Mouse (Mus musculus) liver, adult 2 months (tissue): ENCODE measurements around the gene Mettl26. TPM values are rescaled to one million over a fixed set of nuclear protein-coding genes. Genes with fewer than 3 reads are reported as not detected.
A peak's percentile ranks its signal among the peaks of the same experiment; 100 is the strongest.

Source experiments
- DNase-seq: peaks from one replicate; pipeline ENCODE4 v3.0.0-alpha.2; 2011; ENCODE audit warnings: low read depth, low spot score; ENCODE audit errors: extremely low read depth
- H3K27ac ChIP-seq: fragments of 200-500 bp; replicated peaks from 2 replicates; pipeline ENCODE4 v1.5.1; 2012; ENCODE audit warnings: low read depth, mild to moderate bottlenecking, control low read depth, inconsistent platforms, low read length; ENCODE audit not compliant: insufficient read depth
- H3K27me3 ChIP-seq: fragments of 200-500 bp; 2 replicates; pipeline ENCODE4 v1.6.1; 2012; ENCODE audit warnings: mild to moderate bottlenecking, moderate library complexity, low read length, inconsistent platforms; ENCODE audit not compliant: control insufficient read depth, insufficient read depth
- H3K36me3 ChIP-seq: fragments of 200-500 bp; 2 replicates; pipeline ENCODE4 v1.6.1; 2012; ENCODE audit warnings: low read length, inconsistent platforms; ENCODE audit not compliant: control insufficient read depth, insufficient read depth
- H3K4me1 ChIP-seq: fragments of 200-500 bp; 2 replicates; pipeline ENCODE4 v1.6.1; 2011; ENCODE audit warnings: low read length; ENCODE audit not compliant: control insufficient read depth, insufficient read depth
- H3K4me3 ChIP-seq: fragments of 200-500 bp; 2 replicates; pipeline ENCODE4 v1.5.1; 2011; ENCODE audit warnings: low read depth, mild to moderate bottlenecking, control low read depth, low read length, moderate library complexity; ENCODE audit not compliant: insufficient read depth
- H3K79me2 ChIP-seq: fragments of 200-500 bp; 2 replicates; pipeline ENCODE4 v1.6.1; 2012; ENCODE audit warnings: inconsistent platforms, mild to moderate bottlenecking, low read length, moderate library complexity; ENCODE audit not compliant: control insufficient read depth, insufficient read depth
- H3K9ac ChIP-seq: fragments of 200-500 bp; 2 replicates; pipeline ENCODE4 v1.6.1; 2012; ENCODE audit warnings: low read depth, mild to moderate bottlenecking, control low read depth, inconsistent platforms, low read length
- CTCF ChIP-seq: fragments of 200-500 bp; IDR thresholded peaks from 2 replicates; pipeline ENCODE4 v1.5.1; 2011; ENCODE audit warnings: low read depth, low read length, control low read depth
- POLR2A ChIP-seq: fragments of 200-500 bp; IDR thresholded peaks from 2 replicates; pipeline ENCODE4 v1.6.1; 2011; ENCODE audit warnings: low read length, control low read depth; ENCODE audit not compliant: insufficient read depth; ENCODE audit errors: extremely low read depth
- WGBS: fragments of 180-500 bp; shearing (Covaris S2); methylation state at CpG from one replicate; pipeline ENCODE4 v1.1.7; 2018; 5-methylcytosine and 5-hydroxymethylcytosine counted together
- polyA plus RNA-seq: library from polyadenylated mRNA; depleted of rRNA; stranded (reverse); fragments of >200 nt; gene quantifications from 2 replicates; pipeline ENCODE4 v1.2.3, GENCODE M21; 2012
- total RNA-seq: library from RNA; depleted of rRNA; stranded (reverse); fragments of >200 nt; gene quantifications from 2 replicates; pipeline ENCODE4 v1.2.3, GENCODE M21; 2014

Gene Mettl26
- total and polyA plus RNA-seq, 2 experiments = 131 to 415 TPM

GRCm38 (mm10) chr17:25916931-25917647, 42.2 kb downstream of the Mettl26 start:
- Histone ChIP-seq H3K27me3 (no peaks in the 10 kb centered on the region), H3K27ac (no peak overlapping the region), H3K9ac (no peak overlapping the region), H3K36me3 (no peaks in the 10 kb centered on the region), H3K4me3 (no peak overlapping the region), H3K4me1 (peaks cover 27% of the 10 kb centered on the region), H3K79me2 (peaks cover 29% of the 10 kb centered on the region)
- TF ChIP-seq POLR2A (no peak), CTCF (no peak)
- 45% methylated on average over 8 of the region's 8 CpGs for WGBS
- no peak for DNase-seq

DNA sequence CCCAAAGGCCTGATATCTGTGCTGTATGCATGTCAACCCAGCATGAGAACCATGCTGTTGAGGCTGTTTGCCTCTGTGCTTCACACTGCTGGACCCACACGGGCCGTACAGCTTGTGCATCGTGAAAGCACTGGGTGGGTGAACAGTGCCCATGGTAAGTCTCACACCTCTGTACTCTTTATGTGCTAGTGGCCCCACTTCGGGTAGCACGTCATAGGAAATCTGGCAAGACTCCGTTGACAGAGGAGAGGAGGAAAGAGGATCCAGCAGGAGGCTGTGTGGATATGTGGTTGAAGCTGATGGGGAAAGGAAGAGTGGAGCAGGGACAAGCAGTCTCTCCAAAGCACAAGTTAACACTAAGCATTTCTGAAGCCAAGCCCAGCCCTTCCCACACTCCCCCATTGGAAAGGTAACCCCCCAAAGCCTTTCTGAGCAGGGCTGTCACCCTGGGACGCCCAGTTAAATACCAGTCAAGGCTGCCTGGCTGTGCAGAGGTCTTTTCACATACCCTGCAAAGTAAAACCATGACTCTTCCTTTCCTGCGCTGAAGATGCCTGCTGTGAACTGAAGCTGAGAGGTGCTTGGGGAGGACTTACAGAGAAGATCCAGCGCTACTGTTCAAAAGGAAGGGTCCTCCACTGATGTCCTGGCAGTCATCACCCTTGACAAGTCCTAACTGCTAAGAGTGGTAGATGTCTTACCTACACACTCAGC, 43.3 kb downstream of the Mettl26 start:
- Histone ChIP-seq H3K4me3 (peak overlapping the region; percentile 98), H3K36me3 (no peaks in the 10 kb centered on the region), H3K9ac (peak overlapping the region; percentile 85), H3K27me3 (no peaks in the 10 kb centered on the region), H3K79me2 (peaks cover 29% of the 10 kb centered on the region), H3K27ac (no peak overlapping the region), H3K4me1 (peaks cover 26% of the 10 kb centered on the region)
- WGBS = 82% methylated on average over 9 of the region's 9 CpGs
- TF ChIP-seq POLR2A (no peak), CTCF (no peak)
- DNase-seq = no peak

- Histone ChIP-seq H3K4me1 (peaks cover 17% of the 10 kb centered on the region), H3K79me2 (peaks cover 25% of the 10 kb centered on the region), H3K4me3 (peak within 1 kb of the TSS; percentile 98), H3K36me3 (no peaks in the 10 kb centered on the region), H3K27ac (peak within 1 kb of the TSS; percentile 89), H3K27me3 (no peaks in the 10 kb centered on the region), H3K9ac (peak within 1 kb of the TSS; percentile 85)
- TF ChIP-seq CTCF = no peak
- 0 out of 2 replicates have a peak, but pooled peaks have one; percentile 14 for TF ChIP-seq POLR2A
- WGBS = under 1% methylated on average over 77 of the region's 78 CpGs
- peak; percentile 24 for DNase-seq
These were observed 44.4 kb downstream of the Mettl26 start, which contains the start of gene Rab40c for GRCm38 (mm10) chr17:25919144-25919785. Gene Rab40c, minus strand, starts transcription at chr17:25919727.

DNA sequence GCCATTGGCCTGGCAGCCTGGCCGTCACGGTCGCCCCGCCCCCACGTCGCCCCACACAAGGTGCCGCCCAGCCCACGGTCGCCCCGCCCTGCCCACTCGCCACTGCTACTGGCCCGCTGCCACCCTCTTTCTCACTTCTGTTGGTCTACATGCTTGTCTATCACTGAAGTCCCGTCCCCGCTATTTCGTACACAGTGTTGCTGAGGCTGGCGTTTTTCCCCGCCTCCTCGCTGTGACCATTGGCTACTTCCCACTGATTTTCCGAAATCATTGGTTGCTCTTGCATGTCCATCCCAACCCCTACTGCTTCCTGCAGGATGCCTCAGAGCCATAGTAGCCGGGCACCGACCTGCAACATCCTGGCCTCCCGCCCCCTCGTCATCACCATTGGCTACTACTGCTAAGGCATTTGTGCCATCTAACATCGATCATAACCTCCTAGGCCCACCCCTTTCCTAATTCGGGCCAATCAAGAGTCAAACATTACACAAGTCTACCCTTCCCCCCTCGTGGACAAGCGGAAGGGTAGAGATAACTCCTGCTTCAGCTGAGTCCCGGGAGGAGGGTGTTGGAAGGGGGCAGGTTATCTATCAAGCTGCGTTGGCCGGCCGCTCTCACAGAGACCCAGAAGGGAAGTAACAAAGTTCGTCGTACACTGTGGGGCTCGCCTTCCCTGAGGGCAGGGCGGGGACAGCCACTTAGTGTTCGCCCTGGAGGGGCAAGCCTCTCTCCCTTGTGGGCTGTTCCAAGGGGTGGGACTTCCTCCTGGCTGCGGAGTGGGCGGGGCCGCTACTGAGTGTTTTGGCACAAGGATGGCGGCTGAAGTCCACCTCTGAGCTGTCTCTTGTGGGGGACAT, 45.1 kb downstream of the Mettl26 start:
- WGBS = under 1% methylated on average over 39 of the region's 40 CpGs
- Histone ChIP-seq H3K9ac (peak overlapping the region; percentile 66), H3K36me3 (no peaks in the 10 kb centered on the region), H3K4me1 (peaks cover 13% of the 10 kb centered on the region), H3K27me3 (no peaks in the 10 kb centered on the region), H3K79me2 (peaks cover 25% of the 10 kb centered on the region), H3K27ac (peak overlapping the region; percentile 89), H3K4me3 (peak overlapping the region; percentile 72)
- TF ChIP-seq POLR2A (peak; percentile 55; the same call in 1 of the 2 replicates), CTCF (no peak)
- peak; percentile 100 for DNase-seq

GRCm38 (mm10) chr17:25922120-25922519, 47.2 kb downstream of the Mettl26 start:
- H3K36me3 ChIP-seq = peaks cover 2% of the 10 kb centered on the region; the same call in 1 of the 2 replicates
- no peaks in the 10 kb centered on the region for H3K27me3 ChIP-seq
- H3K9ac ChIP-seq = no peak overlapping the region
- no peak for DNase-seq
- no peak overlapping the region for H3K4me3 ChIP-seq
- 62% methylated on average over 5 of the region's 5 CpGs for WGBS
- peaks cover 13% of the 10 kb centered on the region for H3K4me1 ChIP-seq
- TF ChIP-seq POLR2A = no peak
- no peak for TF ChIP-seq CTCF
- H3K79me2 ChIP-seq = peaks cover 20% of the 10 kb centered on the region
- H3K27ac ChIP-seq = no peak overlapping the region
